Mouse (Mus musculus) retina, embryonic 14.5 days (tissue): ENCODE measurements around the gene Fam172a.
A peak's percentile ranks its signal among the peaks of the same experiment; 100 is the strongest.

Experiments
- DNase-seq: peaks from one replicate; pipeline ENCODE4 v3.0.0-alpha.2; 2015; ENCODE audit warnings: low spot score

The Fam172a gene

DNA sequence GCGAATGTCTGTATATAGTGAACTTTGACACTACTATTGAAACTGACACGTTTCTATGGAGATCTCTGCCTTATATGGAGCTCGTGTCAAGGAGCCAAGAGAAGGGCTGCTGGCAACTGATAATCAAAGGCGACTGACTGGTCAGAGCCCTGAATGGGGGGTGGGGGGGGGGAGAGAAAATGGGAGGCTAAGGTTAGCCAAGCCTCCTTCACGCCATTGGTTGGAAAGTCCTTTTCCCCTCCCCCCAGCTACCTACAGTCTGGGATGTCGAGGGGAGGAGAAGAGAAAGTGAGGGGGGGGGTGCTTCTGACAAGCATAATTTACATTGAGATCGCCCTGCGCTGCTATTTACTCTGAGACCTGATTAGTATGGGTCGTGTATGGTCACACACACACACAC lies 498.6 kb downstream of the Fam172a start:
- peak; percentile 98 for DNase-seq

DNA sequence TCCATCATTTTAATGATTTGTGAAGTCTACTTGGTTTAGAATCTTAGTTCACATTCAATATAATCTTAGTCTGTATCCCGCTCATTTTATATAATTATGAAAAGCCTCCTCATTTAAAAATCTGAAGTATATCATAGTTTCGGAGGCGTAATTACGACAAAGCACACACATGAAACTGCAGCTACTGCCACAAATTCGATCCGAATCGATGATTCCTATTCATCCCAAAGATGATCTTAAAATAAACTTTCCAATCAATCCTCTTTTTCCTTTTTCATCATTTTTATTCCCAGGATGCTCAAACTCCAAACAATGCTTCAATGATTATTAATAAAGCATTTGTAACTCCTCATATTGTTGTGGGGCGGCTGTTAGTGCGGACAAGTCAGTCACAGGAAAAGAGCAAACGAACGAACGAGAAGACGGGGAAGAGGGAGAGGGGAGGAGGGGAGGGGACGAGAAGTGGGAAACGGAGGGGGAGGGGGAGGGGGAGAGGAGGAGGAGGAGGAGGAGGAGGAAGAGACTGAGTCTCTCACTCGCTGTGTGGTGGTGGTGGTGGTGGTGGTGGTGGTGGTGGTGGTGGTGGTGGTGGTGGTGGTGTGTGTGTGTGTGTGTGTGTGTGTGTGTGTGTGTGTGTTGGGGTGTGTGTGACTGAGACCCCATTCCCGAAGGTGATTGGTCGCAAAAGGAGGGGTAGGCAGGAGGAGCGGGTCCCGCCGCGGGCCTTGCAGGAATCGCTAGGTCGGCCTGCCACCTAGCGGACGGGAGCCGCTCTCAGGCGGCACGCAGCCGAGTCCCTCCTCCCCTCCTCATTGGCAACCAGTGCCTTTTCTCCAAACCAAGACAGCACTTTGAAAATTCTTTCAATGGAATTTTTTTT lies 499.4 kb downstream of the Fam172a start:
- peak; percentile 94 for DNase-seq

DNA sequence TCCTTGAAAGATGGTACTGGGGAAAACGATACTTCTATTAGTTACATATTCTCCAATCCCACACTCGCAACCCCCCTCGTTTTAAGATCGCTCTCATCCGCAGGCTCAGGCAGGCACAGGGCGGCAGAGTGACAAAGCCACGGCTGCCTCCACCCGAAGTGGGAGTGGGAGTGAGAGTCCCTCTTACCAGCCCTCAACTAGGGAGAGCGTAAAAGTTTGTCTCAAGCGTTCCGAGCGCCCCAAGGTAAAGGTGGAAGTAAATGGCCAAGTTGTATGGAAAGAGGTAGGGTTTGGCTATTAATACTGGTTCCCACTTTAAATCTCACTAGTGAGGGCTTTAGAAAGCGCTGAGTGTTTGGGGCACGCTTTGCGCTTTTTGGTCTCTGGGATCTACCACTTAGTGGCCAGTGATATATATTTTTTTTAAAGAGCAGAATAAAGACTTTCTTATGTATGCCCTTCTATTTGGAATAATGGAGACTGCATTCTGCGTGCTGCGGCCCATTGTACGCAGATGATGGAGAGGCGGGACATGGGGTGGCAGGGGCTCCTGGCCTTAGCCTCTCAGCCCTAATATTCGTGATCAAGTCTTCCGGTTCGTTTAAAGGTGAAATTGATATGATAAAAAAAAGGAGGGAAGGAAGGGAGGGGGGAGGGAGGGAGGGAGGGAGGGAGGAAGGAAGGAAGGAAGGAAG lies 500.2 kb downstream of the Fam172a start:
- DNase-seq = no peak

DNA sequence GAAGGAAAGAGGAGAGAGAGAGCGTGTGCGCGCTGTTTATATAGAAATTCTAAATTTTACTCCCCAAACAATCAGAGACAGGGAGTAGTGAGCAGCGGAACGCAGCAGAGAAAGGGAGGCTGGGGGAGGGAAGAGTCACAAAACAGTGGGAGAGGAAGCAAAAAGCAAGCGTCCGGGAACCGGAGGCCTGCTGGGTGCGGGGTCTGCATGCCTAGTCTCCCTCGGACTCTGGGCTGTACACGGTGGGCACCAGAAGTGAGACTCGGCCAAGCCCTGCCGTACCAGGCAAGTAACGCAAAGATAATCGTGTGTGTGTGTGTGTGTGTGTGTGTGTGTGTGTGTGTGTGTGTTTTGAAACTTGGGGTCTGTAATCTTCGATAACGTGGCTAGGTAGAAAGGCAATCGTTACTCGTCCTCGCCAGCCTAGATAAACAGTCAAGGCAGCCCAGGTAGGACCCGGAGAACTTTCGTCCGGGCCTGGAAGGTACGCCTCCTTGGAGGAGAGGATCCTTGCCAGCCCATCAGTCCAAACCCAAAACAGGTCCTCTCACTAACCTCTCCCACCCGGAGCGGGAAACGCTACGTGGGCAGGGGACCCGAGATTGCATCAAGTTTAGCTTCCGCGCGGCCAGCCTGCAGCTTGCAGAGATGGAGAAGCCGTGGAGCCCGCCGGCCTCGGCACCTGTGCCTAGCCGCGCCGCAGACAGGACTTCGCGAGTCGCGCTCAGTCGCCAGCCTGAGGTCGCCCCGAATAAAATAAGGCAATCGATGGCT lies 500.9 kb downstream of the Fam172a start:
- peak; percentile 53 for DNase-seq

DNA sequence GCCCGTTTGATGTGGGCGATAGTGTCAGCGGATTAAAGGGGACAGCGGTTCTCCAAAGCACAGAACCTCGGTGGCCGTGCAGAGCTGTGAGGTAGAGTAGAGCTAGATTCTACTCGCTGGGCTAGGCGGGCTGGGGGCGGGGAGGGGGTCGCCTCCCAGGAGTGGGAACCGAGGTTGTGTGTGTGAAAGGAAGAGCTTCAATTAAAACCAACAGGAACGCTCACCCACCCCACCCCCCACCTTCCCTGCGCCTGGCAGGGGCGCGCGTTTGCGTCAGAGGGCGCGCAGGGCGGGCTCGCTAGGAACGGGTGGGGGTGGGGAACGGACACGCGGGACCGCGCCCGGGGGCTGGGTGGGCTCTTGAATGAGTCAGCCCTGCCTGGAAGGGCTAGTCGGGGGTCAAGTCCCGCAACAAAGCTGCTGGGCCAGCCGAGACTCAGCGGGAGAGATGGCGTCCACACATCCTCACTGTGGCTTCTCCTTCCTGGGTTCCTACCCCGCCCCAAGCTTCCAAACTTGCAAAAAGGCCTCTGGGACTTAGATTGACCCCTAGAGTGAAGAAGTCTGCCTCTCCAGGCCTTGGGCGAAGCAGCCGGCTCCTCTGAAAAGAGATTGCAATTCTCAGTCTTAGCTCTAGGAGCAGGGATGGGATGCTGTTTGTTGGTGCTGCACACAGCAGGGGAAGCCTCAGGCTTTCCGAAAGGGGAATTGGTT lies 501.7 kb downstream of the Fam172a start:
- DNase-seq = peak; percentile 84

DNA sequence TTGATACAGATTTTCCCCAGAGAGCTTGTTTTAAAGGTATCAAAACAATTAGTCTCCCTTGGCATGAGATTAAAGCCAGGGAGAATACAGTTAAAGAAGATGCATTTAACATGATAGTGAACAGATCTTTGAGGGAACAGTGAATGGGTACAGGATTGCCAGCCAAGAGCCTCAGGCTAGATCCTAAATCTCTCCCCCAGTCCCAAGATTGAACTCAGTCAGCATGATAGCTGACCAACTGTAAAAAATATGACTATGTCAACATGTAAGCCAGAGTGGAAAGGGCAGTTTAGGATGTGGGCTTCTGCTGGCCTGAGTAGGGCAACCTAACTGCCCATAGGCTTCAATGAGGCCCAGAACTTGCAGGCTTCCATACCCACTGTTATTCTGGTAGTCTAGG lies 503.6 kb downstream of the Fam172a start:
- DNase-seq = no peak

DNA sequence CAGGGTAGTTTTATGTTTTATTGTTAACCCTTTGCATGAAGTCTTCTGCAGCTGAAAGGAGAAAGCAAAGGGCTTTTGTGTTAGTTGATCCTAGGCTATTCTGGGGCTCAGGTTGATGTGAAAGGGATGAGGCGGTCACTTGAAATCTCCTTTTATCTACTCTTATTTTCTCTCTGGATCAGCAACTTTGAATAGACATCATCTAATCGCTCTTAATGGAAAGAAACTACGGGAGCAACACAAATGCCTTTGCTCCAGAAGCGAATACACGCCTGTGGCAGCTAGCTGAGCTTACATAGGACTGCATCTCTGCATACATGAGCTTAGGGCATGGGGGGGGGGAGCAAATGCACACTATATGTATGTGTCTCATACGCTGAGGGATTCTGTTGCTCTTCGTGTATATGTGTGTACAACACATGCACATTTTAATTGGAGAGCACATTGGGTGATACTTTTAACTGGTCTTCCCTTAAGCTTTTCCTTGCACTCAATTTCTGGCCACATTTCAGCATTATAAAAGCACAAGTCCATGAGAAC lies 505.1 kb downstream of the Fam172a start:
- no peak for DNase-seq

DNA sequence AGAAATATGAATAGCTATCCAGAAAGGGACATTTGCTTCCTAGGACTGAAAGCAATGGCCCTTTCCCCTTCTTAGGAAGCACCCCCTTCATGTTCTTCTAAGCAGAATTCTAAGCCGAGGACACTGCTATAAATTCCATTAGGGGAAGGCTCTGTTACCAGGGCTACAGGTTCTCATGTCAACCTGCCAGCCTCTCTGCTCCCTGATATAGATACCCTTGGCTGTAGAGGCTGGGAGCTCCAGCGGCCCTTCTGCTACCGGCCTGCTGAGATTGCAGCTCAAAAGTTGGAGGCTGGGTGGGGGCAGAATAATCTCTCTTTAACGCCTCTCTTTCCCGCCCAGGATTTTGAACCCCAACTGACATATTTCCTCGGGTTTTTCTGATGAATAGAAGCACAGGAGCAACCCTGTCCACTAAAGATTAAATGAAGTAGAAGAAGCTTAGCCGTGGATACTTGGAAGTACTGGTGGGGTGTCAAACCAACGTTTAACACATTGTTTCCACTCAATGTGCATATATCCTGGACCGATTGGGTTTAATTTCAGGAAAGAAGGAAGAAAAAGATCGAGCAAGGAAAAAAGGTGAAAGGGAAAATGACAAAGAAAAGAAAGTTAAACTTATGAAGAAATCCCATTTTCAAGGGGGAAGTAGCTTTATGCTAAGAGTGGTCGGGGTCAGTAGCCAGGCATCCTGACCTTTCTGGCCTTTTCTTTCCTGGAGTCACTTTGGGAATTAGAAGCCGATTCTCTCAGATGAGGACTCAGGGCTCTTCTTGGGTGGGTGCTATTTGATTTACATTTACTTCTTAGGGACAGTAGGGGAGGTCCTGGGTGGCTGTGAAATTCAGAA lies 506.2 kb downstream of the Fam172a start:
- peak; percentile 51 for DNase-seq

DNA sequence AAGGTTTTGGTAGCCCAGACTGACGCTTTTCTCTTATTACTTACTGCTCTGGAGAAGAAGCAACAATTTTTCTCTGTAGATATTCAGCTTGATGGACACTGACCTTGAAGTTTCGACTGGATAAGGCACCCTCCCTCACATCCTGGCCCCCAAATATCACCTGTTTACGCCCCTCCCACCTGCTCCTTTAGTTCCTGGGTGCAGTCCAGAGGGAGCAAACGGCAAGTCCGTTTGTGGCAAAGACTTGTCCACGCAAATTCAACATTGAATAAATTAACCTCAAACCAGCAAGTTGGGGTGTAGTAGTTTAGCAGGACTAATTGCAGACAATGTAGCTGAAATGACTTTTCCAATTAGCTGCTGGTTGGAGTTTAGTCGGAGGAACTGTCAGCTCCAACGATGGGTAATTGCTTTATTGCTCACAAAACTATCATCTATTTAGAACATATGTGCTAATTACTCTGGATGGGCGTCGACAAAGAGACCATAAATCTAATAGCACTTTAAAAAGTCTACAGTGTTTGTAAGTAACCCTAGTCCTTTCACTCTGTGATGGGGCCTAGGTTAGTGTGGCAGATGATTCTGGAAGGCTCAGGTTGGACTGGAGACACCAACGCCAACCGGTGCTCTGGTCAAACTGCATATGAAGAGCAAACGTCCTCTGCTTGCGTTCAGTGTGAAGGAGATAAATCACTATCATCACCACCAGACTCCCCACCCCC lies 507.0 kb downstream of the Fam172a start:
- DNase-seq = peak; percentile 45

DNA sequence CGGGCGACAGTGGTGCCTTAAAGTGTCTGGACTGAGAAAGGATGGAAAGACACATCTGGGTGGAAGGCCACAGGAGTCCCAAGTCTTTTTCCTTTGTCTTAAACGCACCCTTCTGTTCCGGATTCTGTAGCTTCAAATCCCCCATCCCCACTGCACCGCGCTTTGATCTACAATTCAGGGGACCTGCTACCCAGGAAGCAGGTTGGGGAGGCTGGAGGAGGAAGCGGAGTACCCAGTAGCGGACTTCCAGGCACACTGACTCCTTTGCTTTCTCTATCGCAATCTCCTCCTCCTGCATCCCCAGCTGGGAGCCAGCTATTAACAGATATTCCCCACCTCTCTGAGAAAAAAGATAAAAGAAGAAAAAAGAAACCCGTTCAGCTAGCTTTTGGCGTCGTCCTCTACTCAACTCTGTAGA lies 507.8 kb downstream of the Fam172a start:
- no peak for DNase-seq

DNA sequence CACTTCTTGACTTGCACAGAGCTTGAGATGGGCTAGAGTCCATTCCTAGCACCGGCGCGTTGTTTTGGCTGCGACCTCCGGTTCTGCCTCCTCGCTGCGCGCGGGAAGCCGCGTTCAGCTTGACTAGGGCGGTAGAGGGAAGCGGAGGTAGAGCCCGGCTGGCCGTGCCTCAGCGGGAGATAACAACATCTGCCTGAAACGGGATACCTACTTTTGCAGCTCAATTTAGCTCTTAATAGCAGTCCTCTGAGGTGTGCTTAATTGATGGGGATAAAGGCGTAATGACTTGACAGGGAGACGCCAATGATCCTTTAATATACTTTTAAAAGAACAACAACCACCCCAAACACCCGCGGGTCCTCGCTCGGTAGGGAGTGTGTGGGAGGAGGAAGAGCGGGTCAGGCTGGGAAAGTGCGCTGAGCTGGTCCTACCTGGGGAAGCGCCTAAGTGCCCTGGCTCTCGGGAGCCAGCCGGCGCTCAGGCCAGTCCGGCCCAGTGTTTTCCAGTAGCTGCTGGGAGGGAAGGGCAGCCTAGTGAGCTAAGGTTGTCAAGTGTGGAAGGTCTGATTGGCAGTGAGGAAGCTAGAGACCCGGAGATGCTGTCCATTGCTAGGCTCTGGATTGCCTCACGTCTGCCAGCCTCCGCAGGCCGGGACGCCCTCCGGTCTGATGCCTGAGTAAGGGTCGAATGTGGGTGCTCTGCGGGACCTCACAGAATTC lies 508.4 kb downstream of the Fam172a start:
- DNase-seq = peak; percentile 72

DNA sequence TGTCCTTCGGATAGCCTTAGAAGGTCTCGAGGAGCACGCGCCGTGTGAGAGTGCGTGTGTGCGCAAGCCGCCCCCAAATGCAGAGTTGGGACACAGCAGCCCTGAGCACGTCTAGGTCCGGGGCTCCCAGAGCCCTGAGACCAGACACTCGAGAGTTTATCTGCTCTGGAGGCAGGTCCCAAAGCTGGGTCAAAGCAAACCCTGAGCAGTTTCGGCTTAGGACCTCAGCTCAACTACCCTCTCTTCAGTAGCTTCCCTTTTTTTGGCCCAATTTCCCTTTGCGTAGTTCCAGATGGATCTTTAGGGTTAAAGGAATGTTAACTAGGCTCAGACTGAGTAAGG lies 508.9 kb downstream of the Fam172a start:
- no peak for DNase-seq

DNA sequence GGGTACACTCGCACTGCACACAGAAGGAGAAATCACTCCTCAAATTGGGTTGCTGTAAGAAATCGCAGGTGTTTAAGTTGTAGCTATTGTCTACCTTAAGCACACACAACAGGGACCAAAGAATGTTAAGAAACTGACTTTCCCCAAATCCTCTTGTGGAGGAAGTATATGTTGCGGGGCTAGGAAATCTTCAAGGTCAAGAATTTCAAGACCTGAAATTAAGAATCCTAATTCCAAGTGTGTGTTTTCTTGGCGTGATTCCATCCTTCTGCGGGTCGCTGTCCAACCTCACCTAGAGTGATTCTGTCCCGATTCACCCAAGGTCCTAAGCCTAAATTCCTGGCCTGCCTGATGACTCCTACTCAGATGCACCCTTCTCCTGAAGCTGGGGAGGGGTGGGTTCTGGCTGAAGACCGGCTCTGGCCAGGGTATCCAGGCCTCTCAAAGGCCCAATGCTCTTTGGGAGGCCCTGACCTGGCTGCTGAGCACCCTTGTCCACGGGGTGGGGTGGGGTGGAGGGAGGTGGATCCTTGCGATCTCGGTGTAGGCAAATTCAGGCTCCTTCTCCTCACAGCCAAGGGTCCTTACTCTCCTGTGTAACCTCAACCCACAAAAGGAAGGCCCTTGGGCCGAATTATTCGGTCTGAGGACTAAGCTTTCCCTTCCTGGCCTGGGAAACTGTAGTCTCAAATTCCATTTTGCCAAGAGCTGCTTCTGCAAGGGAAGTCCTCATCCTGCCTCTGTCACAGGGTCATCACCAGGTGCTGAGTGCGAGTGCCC lies 509.6 kb downstream of the Fam172a start:
- DNase-seq = no peak

DNA sequence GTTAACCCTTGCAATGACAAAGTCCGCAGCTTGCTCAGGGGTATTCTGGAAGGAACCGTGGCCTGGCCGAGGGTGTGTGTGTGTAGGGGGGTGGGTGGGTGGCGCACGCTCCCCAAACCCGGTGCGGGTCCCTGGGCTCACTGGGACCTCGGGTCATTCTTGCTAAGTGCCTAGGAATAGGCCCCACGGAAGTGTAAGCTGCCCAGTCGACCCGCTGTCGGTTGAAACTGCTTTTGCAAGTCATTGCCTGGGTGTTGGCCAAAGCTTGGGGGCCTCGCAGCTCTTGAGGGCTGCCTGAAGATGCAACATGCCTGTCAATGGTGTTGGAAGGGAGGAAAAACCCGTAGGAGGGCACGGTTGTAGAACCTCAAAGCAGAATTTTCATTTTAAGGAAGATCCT lies 510.3 kb downstream of the Fam172a start:
- no peak for DNase-seq

DNA sequence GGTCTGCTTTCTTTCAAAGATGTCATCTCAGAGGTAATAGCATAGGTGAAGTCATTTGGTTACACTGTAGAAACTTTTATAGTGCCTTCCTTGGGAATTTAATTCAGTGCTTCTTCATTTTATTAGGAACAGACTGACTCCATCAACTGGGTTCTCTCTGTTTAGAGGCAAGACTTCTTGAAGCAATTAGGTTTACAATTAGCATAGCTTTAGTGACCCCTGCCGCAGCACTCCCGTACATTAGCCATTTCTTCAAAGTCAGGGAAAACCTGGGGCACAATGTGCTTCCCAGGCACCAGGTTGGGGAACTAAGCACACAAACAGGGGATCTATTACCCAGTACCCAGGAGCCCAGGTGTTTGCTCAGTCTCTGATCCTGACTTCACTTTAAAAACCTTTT lies 511.3 kb downstream of the Fam172a start:
- DNase-seq = no peak

DNA sequence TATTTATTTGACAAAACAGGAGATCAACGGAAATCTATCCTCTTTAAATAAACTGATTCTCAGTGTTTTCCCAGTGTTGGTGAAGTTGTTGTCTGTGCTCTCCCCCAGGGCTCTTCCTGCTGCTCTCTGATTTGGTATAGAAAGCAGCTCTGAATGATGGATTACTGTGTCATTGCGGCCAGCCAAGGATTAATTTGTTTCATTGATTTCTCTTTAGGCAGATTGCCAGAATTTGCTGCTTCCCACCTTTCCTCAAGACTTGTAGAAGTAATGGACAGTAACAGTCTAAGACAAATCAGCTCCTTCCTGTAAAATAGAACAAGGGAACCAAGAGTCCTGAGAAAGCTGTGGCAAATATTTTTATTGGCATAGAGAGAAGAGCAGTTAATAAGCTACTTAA lies 513.4 kb downstream of the Fam172a start:
- DNase-seq = no peak
